Mouse (Mus musculus) MEL (cell line): ENCODE measurements around the gene Sec61g. TPM values are rescaled to one million over a fixed set of nuclear protein-coding genes. Genes with fewer than 3 reads are reported as not detected.
A peak's percentile ranks its signal among the peaks of the same experiment; 100 is the strongest.

Experiments used
- DNase-seq: peaks from one replicate; pipeline ENCODE4 v3.0.0; 2011; ENCODE audit warnings: low read depth, low spot score
- H3K27ac ChIP-seq: 2 replicates; pipeline ENCODE4 v1.5.1; 2012; ENCODE audit warnings: low read depth, mild to moderate bottlenecking, control low read depth, low read length, moderate library complexity; ENCODE audit not compliant: control insufficient read depth
- H3K27me3 ChIP-seq, 2 experiments: fragments of 150-350 bp in 1 of 2; sonication (generic) in 1 of 2; 2 replicates each; pipeline ENCODE4 v1.6.1; 2012; ENCODE audit warnings: low read length in 2 of 2, mild to moderate bottlenecking in 2 of 2, improper control_type of control experiment in 1 of 2, moderate library complexity in 1 of 2; ENCODE audit not compliant: insufficient read depth in 2 of 2, control insufficient read depth in 1 of 2
- H3K36me3 ChIP-seq, 2 experiments: 2 replicates each; pipeline ENCODE4 v1.6.1; 2012 to 2014; ENCODE audit warnings: low read length in 2 of 2, improper control_type of control experiment in 1 of 2, inconsistent platforms in 1 of 2, mild to moderate bottlenecking in 1 of 2; ENCODE audit not compliant: insufficient read depth in 2 of 2, control insufficient read depth in 1 of 2
- H3K4me1 ChIP-seq, 2 experiments: fragments of 150-350 bp in 1 of 2; sonication (generic) in 1 of 2; 2 replicates each; pipeline ENCODE4 v1.6.1; 2012; ENCODE audit warnings: low read length in 2 of 2, improper control_type of control experiment in 1 of 2, mild to moderate bottlenecking in 1 of 2; ENCODE audit not compliant: insufficient read depth in 2 of 2, control insufficient read depth in 1 of 2
- H3K4me3 ChIP-seq, 2 experiments: fragments of 150-350 bp in 1 of 2; sonication (generic) in 1 of 2; 2 replicates each; pipeline ENCODE4 v1.5.1; 2012; ENCODE audit warnings: low read depth in 2 of 2, low read length in 2 of 2, mild to moderate bottlenecking in 2 of 2, moderate library complexity in 2 of 2, control low read depth in 1 of 2, improper control_type of control experiment in 1 of 2; ENCODE audit not compliant: control insufficient read depth in 1 of 2, insufficient read depth in 1 of 2
- H3K79me2 ChIP-seq: 2 replicates; pipeline ENCODE4 v1.6.1; 2012; ENCODE audit warnings: mild to moderate bottlenecking, low read length, moderate library complexity; ENCODE audit not compliant: control insufficient read depth, poor library complexity, insufficient read depth
- H3K9ac ChIP-seq: 2 replicates; pipeline ENCODE4 v1.6.1; 2012; ENCODE audit warnings: low read depth, mild to moderate bottlenecking, control low read depth, low read length, moderate library complexity; ENCODE audit not compliant: control insufficient read depth, poor library complexity, severe bottlenecking
- H3K9me3 ChIP-seq: fragments of 150-350 bp; sonication (generic); replicated peaks from 2 replicates; pipeline ENCODE4 v1.6.1; 2012; ENCODE audit warnings: mild to moderate bottlenecking, low read length, improper control_type of control experiment, moderate library complexity; ENCODE audit not compliant: insufficient read depth
- E2F4 ChIP-seq: IDR thresholded peaks from 2 replicates; pipeline ENCODE4 v1.6.1; 2011; ENCODE audit warnings: low read depth, low read length, improper control_type of control experiment, borderline replicate concordance
- EP300 ChIP-seq, 2 experiments: IDR thresholded peaks; 2 replicates each; pipeline ENCODE4 v1.6.1; 2011; ENCODE audit warnings: improper control_type of control experiment in 2 of 2, low read length in 2 of 2, low read depth in 1 of 2, mild to moderate bottlenecking in 1 of 2
- ETS1 ChIP-seq: IDR thresholded peaks from 2 replicates; pipeline ENCODE4 v1.6.1; 2012; ENCODE audit warnings: low read depth, mild to moderate bottlenecking, inconsistent platforms, low read length, improper control_type of control experiment, moderate library complexity
- HCFC1 ChIP-seq: IDR thresholded peaks from 2 replicates; pipeline ENCODE4 v1.6.1; 2012; ENCODE audit warnings: low read depth, mild to moderate bottlenecking, inconsistent platforms, low read length, improper control_type of control experiment, moderate library complexity
- KAT2A ChIP-seq: conservative IDR thresholded peaks from 2 replicates; pipeline ENCODE4 v1.6.1; 2012; ENCODE audit warnings: low read depth, low read length, improper control_type of control experiment, inconsistent platforms
- MAFK ChIP-seq: IDR thresholded peaks from 2 replicates; pipeline ENCODE4 v1.6.1; 2011; ENCODE audit warnings: low read depth, mild to moderate bottlenecking, low read length, improper control_type of control experiment, borderline replicate concordance
- MAX ChIP-seq: IDR thresholded peaks from 2 replicates; pipeline ENCODE4 v1.6.1; 2011; ENCODE audit warnings: low read length, improper control_type of control experiment
- MAZ ChIP-seq: IDR thresholded peaks from 2 replicates; pipeline ENCODE4 v1.6.1; 2012; ENCODE audit warnings: low read depth, mild to moderate bottlenecking, inconsistent platforms, low read length, improper control_type of control experiment
- MYC ChIP-seq: IDR thresholded peaks from 2 replicates; pipeline ENCODE4 v1.6.1; 2011; ENCODE audit warnings: low read depth, mild to moderate bottlenecking, low read length, improper control_type of control experiment, moderate library complexity
- NRF1 ChIP-seq: IDR thresholded peaks from 2 replicates; pipeline ENCODE4 v1.6.1; 2014; ENCODE audit warnings: low read depth, mild to moderate bottlenecking, inconsistent platforms, low read length, improper control_type of control experiment, moderate library complexity; ENCODE audit not compliant: poor library complexity, insufficient read depth, severe bottlenecking
- POLR2A ChIP-seq, 2 experiments: IDR thresholded peaks; 2 replicates each; pipeline ENCODE4 v1.6.1; 2011 to 2012; ENCODE audit warnings: low read length in 2 of 2, mild to moderate bottlenecking in 2 of 2, control low read depth in 1 of 2, improper control_type of control experiment in 1 of 2, low read depth in 1 of 2, moderate library complexity in 1 of 2; ENCODE audit not compliant: control insufficient read depth in 1 of 2, insufficient read depth in 1 of 2, poor library complexity in 1 of 2
- SMC3 ChIP-seq: IDR thresholded peaks from 2 replicates; pipeline ENCODE4 v1.6.1; 2011; ENCODE audit warnings: low read depth, low read length, improper control_type of control experiment
- TBP ChIP-seq: IDR thresholded peaks from 2 replicates; pipeline ENCODE4 v1.8.0; 2011; ENCODE audit warnings: low read depth, low read length, improper control_type of control experiment
- USF1 ChIP-seq: IDR thresholded peaks from 2 replicates; pipeline ENCODE4 v1.6.1; 2014; ENCODE audit warnings: low read depth, mild to moderate bottlenecking, inconsistent platforms, low read length, improper control_type of control experiment, moderate library complexity
- ZMIZ1 ChIP-seq: IDR thresholded peaks from 2 replicates; pipeline ENCODE4 v1.6.1; 2012; ENCODE audit warnings: low read depth, mild to moderate bottlenecking, inconsistent platforms, low read length, improper control_type of control experiment, moderate library complexity
- ZNF384 ChIP-seq: IDR thresholded peaks from 2 replicates; pipeline ENCODE4 v1.6.1; 2012; ENCODE audit warnings: low read depth, mild to moderate bottlenecking, inconsistent platforms, low read length, improper control_type of control experiment
- polyA plus RNA-seq, 2 experiments: library from polyadenylated mRNA; stranded (reverse) in 1 of 2; unstranded in 1 of 2; fragments of >175 nt in 1 of 2; fragments of >200 nt in 1 of 2; gene quantifications; 2 replicates each; pipeline versions ENCODE4 v1.2.1 to v1.2.4; 2012; ENCODE audit warnings: low replicate concordance in 2 of 2, low read depth in 1 of 2; ENCODE audit not compliant: insufficient read length in 2 of 2, insufficient read depth in 1 of 2, missing spikeins in 1 of 2
- total RNA-seq: library from RNA; depleted of rRNA; stranded (reverse); fragments of 300-350 nt; gene quantifications from 2 replicates; pipeline ENCODE4 v1.2.3, GENCODE M21; 2012

Sec61g gene
- total and polyA plus RNA-seq, 3 experiments, result 20.4 to 56.2 TPM; not detected in 1

- DNase-seq, result no peak
- H3K9ac ChIP-seq, result no peak overlapping the region
- no peak overlapping the region for H3K4me3 ChIP-seq
- TF ChIP-seq USF1 (no peak), MAX (no peak), ZNF384 (no peak), SMC3 (no peak), KAT2A (no peak), TBP (no peak), HCFC1 (no peak), E2F4 (no peak), ZMIZ1 (no peak), MAFK (no peak)
- no peak overlapping the region for H3K27ac ChIP-seq
- H3K27me3 ChIP-seq, result no peaks in the 10 kb centered on the region; a peak in 1 of 4 replicates
- no peaks in the 10 kb centered on the region for H3K36me3 ChIP-seq
- no peaks in the 10 kb centered on the region for H3K79me2 ChIP-seq
- H3K9me3 ChIP-seq, result no peaks in the 10 kb centered on the region
- H3K4me1 ChIP-seq, result no peaks in the 10 kb centered on the region; a peak in 1 of 4 replicates
These were observed 20.6 kb upstream of the Sec61g start for GRCm38 (mm10) chr11:16528909-16529308.

DNA sequence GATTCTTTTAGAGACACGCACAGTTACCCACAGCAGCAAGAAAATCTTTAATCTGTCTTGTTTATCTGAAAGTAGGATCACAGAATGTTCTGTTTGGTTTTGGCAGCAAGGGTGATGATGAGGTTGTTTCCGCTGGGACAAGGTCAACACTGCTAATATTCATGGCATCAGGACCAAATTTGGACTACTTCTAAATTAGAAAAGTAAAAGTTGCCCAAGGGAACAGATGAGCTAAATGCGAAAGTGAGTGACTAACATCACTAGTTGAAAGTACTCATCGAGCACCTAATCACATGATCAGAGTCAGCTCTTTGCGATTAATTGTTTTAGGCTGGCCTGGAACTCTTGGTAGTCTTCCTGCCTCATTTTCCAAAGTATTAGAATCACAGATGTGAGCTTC lies 20.1 kb upstream of the Sec61g start:
- no peak overlapping the region for H3K4me3 ChIP-seq
- H3K79me2 ChIP-seq, result no peaks in the 10 kb centered on the region
- no peak overlapping the region for H3K27ac ChIP-seq
- H3K9me3 ChIP-seq, result no peaks in the 10 kb centered on the region
- no peaks in the 10 kb centered on the region for H3K36me3 ChIP-seq
- no peak for DNase-seq
- no peak for TF ChIP-seq ETS1
- no peak for TF ChIP-seq MAZ
- TF ChIP-seq MYC, result no peak
- TF ChIP-seq EP300 (IDR thresholded peaks at IDR 0.05; ENCODE audit: low read depth in 1 of 2, low read length in 2 of 2), result no peak
- no peak for TF ChIP-seq HCFC1
- TF ChIP-seq, all 39 proteins: peak for 0
- H3K27me3 ChIP-seq, result no peaks in the 10 kb centered on the region; a peak in 1 of 4 replicates
- H3K4me1 ChIP-seq, result no peaks in the 10 kb centered on the region; a peak in 1 of 4 replicates
- no peak overlapping the region for H3K9ac ChIP-seq

- H3K27ac ChIP-seq, result no peak overlapping the region
- no peak overlapping the region for H3K9ac ChIP-seq
- TF ChIP-seq NRF1 (no peak), ZNF384 (peak; percentile 91), POLR2A (IDR thresholded peaks at IDR 0.05; ENCODE audit: control insufficient read depth in 1 of 2, insufficient read depth in 1 of 2, low read depth in 1 of 2, low read length in 2 of 2, poor library complexity in 1 of 2) (no peak), SMC3 (no peak)
- peaks cover under 1 to 1% of the 10 kb centered on the region in 2 experiments; a peak in 3 of 4 replicates for H3K27me3 ChIP-seq
- H3K36me3 ChIP-seq, result no peaks in the 10 kb centered on the region
- H3K4me1 ChIP-seq, result no peaks in the 10 kb centered on the region; a peak in 1 of 4 replicates
- no peaks in the 10 kb centered on the region for H3K9me3 ChIP-seq
- no peaks in the 10 kb centered on the region for H3K79me2 ChIP-seq
- DNase-seq, result no peak
- H3K4me3 ChIP-seq, result no peak overlapping the region
These were observed 19.5 kb upstream of the Sec61g start for GRCm38 (mm10) chr11:16527743-16528142.
